Mouse (Mus musculus) frontal cortex, adult (tissue): ENCODE measurements at regions not wholly inside any gene's neighbourhood (a gene's known extent, or its start where the extent isn't known, plus 50 kb on each side); places are given as distances from the start of the nearest gene placed in this dataset.

ENCODE experiments used
- ATAC-seq: cut with Nextera tagmentation; 2 replicates; pipeline ENCODE4 v1.9.2; 2017; ENCODE audit warnings: mild to moderate bottlenecking, moderate library complexity, mixed read lengths; ENCODE audit not compliant: low TSS enrichment

GRCm38 (mm10) chr4:153542631-153543031, 60.0 kb upstream of the Ajap1 start:
- ATAC-seq = no peak

GRCm38 (mm10) chr4:153543900-153544648, 61.5 kb upstream of the Ajap1 start:
- no peak for ATAC-seq

- no peak for ATAC-seq
Observed at GRCm38 (mm10) chr4:153546709-153547108, 64.1 kb upstream of the Ajap1 start.

GRCm38 (mm10) chr4:153547111-153547510, 64.5 kb upstream of the Ajap1 start:
- ATAC-seq = no peak

GRCm38 (mm10) chr4:153547871-153548270, 65.3 kb upstream of the Ajap1 start:
- ATAC-seq = peak; percentile 64

GRCm38 (mm10) chr4:153551291-153551690, 68.7 kb upstream of the Ajap1 start:
- ATAC-seq = no peak

GRCm38 (mm10) chr4:153552483-153552882, 69.9 kb upstream of the Ajap1 start:
- no peak for ATAC-seq

GRCm38 (mm10) chr4:153557812-153558608, 75.4 kb upstream of the Ajap1 start:
- ATAC-seq = peak; percentile 80

GRCm38 (mm10) chr4:153559568-153559967, 77.0 kb upstream of the Ajap1 start:
- no peak for ATAC-seq

- ATAC-seq = peak; percentile 42; the same call in 1 of the 2 replicates
Observed at GRCm38 (mm10) chr4:153560193-153560592, 77.6 kb upstream of the Ajap1 start.

- ATAC-seq = no peak
Observed at GRCm38 (mm10) chr4:153560956-153561355, 78.3 kb upstream of the Ajap1 start.

- ATAC-seq = no peak
Observed at GRCm38 (mm10) chr4:153561991-153562390, 79.4 kb upstream of the Ajap1 start.

- ATAC-seq = no peak
Observed at GRCm38 (mm10) chr4:153567329-153567973, 84.8 kb upstream of the Ajap1 start.

- no peak for ATAC-seq
Observed at GRCm38 (mm10) chr4:153573180-153573769, 90.7 kb upstream of the Ajap1 start.

- no peak for ATAC-seq
Observed at GRCm38 (mm10) chr4:153593291-153593690, 110.7 kb upstream of the Ajap1 start.

- peak; percentile 89 for ATAC-seq
Observed at GRCm38 (mm10) chr4:153599794-153600370, 117.3 kb upstream of the Ajap1 start.

GRCm38 (mm10) chr4:153602496-153602895, 119.9 kb upstream of the Ajap1 start:
- ATAC-seq = no peak

- ATAC-seq = no peak
Observed at GRCm38 (mm10) chr4:153603056-153603840, 120.6 kb upstream of the Ajap1 start.

GRCm38 (mm10) chr4:153603936-153604335, 121.3 kb upstream of the Ajap1 start:
- no peak for ATAC-seq

- no peak for ATAC-seq
Observed at GRCm38 (mm10) chr4:153604695-153605485, 122.3 kb upstream of the Ajap1 start.
